Mouse (Mus musculus) liver, postnatal 0 days (tissue): ENCODE data around the gene Lrrc29. TPM values are rescaled to one million over a fixed set of nuclear protein-coding genes. Genes with fewer than 3 reads are reported as not detected.

Experiments
- ATAC-seq: fragments of 200-750 bp; cut with Nextera tagmentation; 2 replicates; pipeline ENCODE4 v1.8.0; 2017; ENCODE audit warnings: mild to moderate bottlenecking, moderate library complexity
- DNase-seq: peaks from one replicate; pipeline ENCODE4 v3.0.0-alpha.2; 2016
- H3K27ac ChIP-seq: fragments of 300-500 bp; sonication (generic); 2 replicates; pipeline ENCODE4 v1.5.1; 2014; ENCODE audit warnings: antibody characterized with exemption, moderate library complexity, mild to moderate bottlenecking, low read depth
- H3K27me3 ChIP-seq: fragments of 300-500 bp; sonication (generic); 2 replicates; pipeline ENCODE4 v1.6.1; 2014; ENCODE audit warnings: low read length, control low read depth, mixed read lengths; ENCODE audit not compliant: insufficient read depth
- H3K36me3 ChIP-seq: fragments of 300-500 bp; sonication (generic); replicated peaks from 2 replicates; pipeline ENCODE4 v1.6.1; 2014; ENCODE audit warnings: mild to moderate bottlenecking, control low read depth, low read length, moderate library complexity, mixed read lengths; ENCODE audit not compliant: insufficient read depth
- H3K4me1 ChIP-seq: fragments of 300-500 bp; sonication (generic); 2 replicates; pipeline ENCODE4 v1.6.1; 2014; ENCODE audit warnings: antibody characterized with exemption, mild to moderate bottlenecking, control low read depth; ENCODE audit not compliant: insufficient read depth
- H3K4me2 ChIP-seq: fragments of 300-500 bp; sonication (generic); 2 replicates; pipeline ENCODE4 v1.6.1; 2014; ENCODE audit warnings: low read depth, mild to moderate bottlenecking, low read length, moderate library complexity, mixed read lengths
- H3K4me3 ChIP-seq: fragments of 300-500 bp; sonication (generic); 2 replicates; pipeline ENCODE4 v1.5.1; 2014; ENCODE audit warnings: low read depth, low read length
- H3K9ac ChIP-seq: fragments of 300-500 bp; sonication (generic); replicated peaks from 2 replicates; pipeline ENCODE4 v1.6.1; 2014; ENCODE audit warnings: mild to moderate bottlenecking, moderate library complexity
- H3K9me3 ChIP-seq: fragments of 300-500 bp; sonication (generic); 2 replicates; pipeline ENCODE4 v1.6.1; 2016; ENCODE audit warnings: mild to moderate bottlenecking, control low read depth, low read length, mixed read lengths
- CTCF ChIP-seq: sonication (generic); IDR thresholded peaks from 2 replicates; pipeline ENCODE4 v1.5.1; 2016; ENCODE audit warnings: antibody characterized with exemption, low read depth
- EP300 ChIP-seq: IDR thresholded peaks from 2 replicates; pipeline ENCODE4 v1.6.1; 2016; ENCODE audit warnings: antibody characterized with exemption, low read depth, mild to moderate bottlenecking
- WGBS: fragments of 180-500 bp; shearing (Covaris S2); extraction: QIAGEN DNeasy Blood & Tissue Kit; methylation state at CpG from one replicate; pipeline ENCODE4 v1.1.7; 2014; ENCODE audit not compliant: insufficient replicate concordance; 5-methylcytosine and 5-hydroxymethylcytosine counted together
- polyA plus RNA-seq: library from polyadenylated mRNA; unstranded; fragments of >200 nt; fragmentation: Nextera tagmentation; extraction: Ambion mirVana; gene quantifications from 2 replicates; pipeline ENCODE4 v1.2.1, GENCODE M21; 2015

Lrrc29 gene
- polyA plus RNA-seq, 1 experiment from 2014 or later, result 7.7 TPM

DNA sequence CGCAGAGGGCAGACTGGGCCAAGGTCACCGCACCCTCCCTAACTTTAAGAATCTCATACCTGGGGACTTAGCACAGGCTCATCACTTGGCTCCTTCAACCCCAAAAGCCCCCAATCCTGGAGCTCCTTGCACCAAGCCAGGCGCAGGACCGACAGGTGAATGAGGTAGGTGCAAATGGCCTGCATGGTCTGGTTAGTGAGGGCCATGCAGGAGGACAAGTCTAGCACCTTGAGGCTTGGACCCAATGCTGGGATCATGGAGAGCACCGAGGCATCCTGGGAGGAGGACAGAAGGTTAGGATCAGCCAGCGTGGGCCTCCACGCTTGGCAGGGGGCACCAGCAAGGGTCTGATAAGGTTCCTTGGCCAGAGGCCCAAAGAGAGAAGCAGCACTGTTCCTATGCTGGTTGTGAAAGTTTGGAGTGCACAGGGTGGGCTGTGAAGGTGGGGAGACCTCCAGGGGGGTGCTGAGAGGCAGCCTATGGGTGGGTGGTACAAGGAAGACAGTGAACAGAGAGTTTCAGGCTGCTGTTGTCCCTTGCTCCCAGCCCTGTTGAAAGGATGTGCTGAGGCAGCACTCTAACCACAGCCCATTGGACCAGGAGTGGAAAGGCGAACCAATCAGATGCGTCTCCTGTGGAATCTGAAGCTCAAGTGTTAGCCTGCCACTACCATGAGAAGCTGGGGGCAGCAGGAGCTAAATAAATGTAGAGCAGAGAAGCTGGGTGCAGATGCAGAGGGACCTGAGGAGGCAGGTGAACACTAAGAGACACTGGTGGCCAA, 12.3 kb downstream of the Lrrc29 start:
- peak overlapping the region; percentile 15; the same call in 1 of the 2 replicates for H3K4me2 ChIP-seq

DNA sequence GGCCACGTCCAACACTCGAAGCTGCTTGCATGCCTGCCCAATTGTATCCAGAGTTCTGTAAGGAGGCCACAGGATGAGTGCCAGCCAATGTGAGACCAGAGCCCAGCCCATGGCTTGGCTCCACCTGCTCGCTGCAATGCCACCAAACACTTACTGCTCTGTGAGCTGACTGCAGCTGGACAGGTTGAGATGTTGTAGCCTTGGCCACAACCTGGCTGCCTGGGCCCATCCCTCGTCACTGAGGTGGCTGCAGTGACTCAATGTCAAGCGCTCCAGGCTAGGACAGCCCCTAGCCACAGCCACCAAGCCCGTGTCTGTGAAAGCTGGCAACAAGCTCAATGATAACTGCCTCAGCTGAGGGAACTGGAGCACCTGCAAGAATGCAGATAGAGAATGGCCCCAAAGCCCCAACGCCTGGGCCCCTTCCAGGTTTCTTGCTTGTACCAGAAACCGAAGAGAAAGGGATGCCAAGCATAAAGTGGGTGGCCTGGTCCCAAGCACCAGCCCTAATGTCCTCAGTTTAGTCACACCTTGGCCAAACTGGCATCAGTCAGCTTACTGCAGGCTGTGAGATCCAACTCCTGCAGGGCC, 13.1 kb downstream of the Lrrc29 start:
- H3K4me1 ChIP-seq, result peaks cover 7% of the 10 kb centered on the region; the same call in 1 of the 2 replicates
- H3K27ac ChIP-seq, result no peak overlapping the region; the same call in 1 of the 2 replicates
- no peak overlapping the region for H3K4me2 ChIP-seq
- ATAC-seq (peak; percentile 60), DNase-seq (no peak)
- peaks cover 76% of the 10 kb centered on the region for H3K36me3 ChIP-seq
- no peaks in the 10 kb centered on the region for H3K9me3 ChIP-seq
- TF ChIP-seq CTCF (no peak), EP300 (no peak)
- no peak overlapping the region for H3K4me3 ChIP-seq
- WGBS, result 69% methylated on average over 8 of the region's 8 CpGs
- no peak overlapping the region for H3K9ac ChIP-seq
- no peaks in the 10 kb centered on the region for H3K27me3 ChIP-seq

More for the DNA sequence above, 12.3 kb downstream of the Lrrc29 start:
- Histone ChIP-seq H3K4me3 (no peak overlapping the region), H3K27ac (no peak overlapping the region; the same call in 1 of the 2 replicates), H3K9me3 (no peaks in the 10 kb centered on the region), H3K9ac (no peak overlapping the region), H3K4me1 (peaks cover 7% of the 10 kb centered on the region; the same call in 1 of the 2 replicates), H3K27me3 (no peaks in the 10 kb centered on the region), H3K36me3 (peaks cover 75% of the 10 kb centered on the region)
- TF ChIP-seq EP300, result no peak
- no peak for TF ChIP-seq CTCF
- WGBS, result 78% methylated on average over 9 of the region's 9 CpGs
- DNase-seq (no peak), ATAC-seq (peak; percentile 18; the same call in 1 of the 2 replicates)

DNA sequence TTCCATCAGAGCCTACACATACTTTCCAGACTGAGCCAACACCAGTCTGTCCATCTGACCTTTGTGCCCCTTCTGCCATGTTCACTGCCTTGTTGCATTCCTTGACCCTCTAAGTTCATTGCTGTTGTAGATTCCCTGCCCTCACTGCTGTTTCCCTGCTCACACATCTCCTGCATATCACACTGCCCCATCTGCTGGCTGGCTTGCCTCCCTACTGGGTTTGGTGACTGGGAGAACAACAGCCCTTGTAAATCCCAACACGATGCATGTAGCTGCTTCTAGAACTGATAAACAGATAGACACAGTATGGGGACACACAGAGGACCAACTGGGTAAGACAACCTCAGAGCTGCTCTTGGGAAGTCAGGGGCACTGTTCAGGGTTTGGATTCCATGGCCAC, 14.4 kb downstream of the Lrrc29 start:
- TF ChIP-seq CTCF, result peak; percentile 52
- peak; percentile 56; the same call in 1 of the 2 replicates for TF ChIP-seq EP300
- Histone ChIP-seq H3K9ac (no peak overlapping the region), H3K4me3 (no peak overlapping the region), H3K4me1 (peaks cover 7% of the 10 kb centered on the region; the same call in 1 of the 2 replicates), H3K9me3 (no peaks in the 10 kb centered on the region), H3K27me3 (no peaks in the 10 kb centered on the region), H3K27ac (no peak overlapping the region), H3K36me3 (peaks cover 76% of the 10 kb centered on the region), H3K4me2 (no peak overlapping the region)
- DNase-seq (no peak), ATAC-seq (peak; percentile 64)
- WGBS, result 59% methylated on average over 1 of the region's 1 CpGs

DNA sequence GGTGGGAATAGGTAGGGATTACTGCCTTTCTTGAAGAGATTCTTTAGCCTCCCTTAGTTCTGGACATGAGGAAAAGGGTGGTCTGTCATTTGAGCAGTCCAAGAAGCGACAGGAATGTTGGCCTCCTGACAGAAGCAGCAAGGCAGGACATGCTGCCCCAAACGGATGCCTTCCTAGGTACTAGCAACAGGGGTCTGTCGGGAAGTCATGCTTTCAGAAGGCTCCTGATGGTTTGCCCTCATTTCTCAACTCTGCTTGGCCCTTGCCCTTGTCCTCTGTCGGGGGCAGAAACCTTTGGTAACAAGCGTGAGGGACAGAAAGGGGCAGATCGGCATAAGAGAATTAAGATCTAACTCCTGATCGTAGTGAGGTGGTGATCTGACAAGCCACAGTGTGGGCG, 16.0 kb downstream of the Lrrc29 start:
- peaks cover 10% of the 10 kb centered on the region for H3K4me1 ChIP-seq
- WGBS, result 84% methylated on average over 8 of the region's 8 CpGs
- no peak for ATAC-seq
- TF ChIP-seq EP300 (no peak), CTCF (no peak)
- H3K36me3 ChIP-seq, result peaks cover 66% of the 10 kb centered on the region
- no peaks in the 10 kb centered on the region for H3K27me3 ChIP-seq
- H3K27ac ChIP-seq, result no peak overlapping the region
- no peak overlapping the region for H3K9ac ChIP-seq
- no peak for DNase-seq
- no peaks in the 10 kb centered on the region for H3K9me3 ChIP-seq
- H3K4me2 ChIP-seq, result no peak overlapping the region
- H3K4me3 ChIP-seq, result no peak overlapping the region

DNA sequence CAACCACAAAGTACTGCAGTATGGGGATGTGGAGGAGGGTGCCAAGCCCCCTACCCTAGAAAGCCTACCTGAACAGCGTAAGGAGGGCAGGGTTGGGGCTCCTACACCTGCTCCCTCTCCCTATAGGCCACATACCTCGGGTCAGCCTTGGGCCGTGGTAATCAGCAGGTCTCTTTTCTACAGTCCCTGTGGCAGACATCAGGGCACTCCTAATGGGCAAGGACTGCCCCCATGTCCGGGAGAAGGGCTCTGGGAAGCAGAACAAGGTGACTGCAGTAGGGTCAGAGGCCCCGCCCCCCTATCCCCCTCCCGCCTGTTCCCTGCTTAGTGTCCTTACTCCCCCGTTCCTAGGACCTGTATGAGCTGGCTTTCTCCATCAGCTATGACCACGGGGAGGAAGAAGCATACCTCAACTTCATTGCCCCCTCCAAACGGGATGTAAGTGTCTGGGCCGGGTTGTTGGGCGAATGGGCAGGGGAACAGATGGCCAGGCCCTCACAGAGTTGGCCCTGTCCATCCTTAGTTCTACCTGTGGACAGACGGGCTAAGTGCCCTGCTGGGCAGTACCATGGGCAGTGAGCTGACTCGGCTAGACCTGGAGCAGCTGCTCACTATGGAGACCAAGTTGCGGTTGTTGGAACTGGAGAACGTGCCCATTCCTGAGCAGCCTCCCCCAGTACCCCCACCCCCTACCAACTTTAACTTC, 16.8 kb downstream of the Lrrc29 start:
- Histone ChIP-seq H3K36me3 (peaks cover 72% of the 10 kb centered on the region), H3K4me1 (peaks cover 18% of the 10 kb centered on the region), H3K27me3 (no peaks in the 10 kb centered on the region), H3K27ac (no peak overlapping the region), H3K9me3 (no peaks in the 10 kb centered on the region), H3K9ac (no peak overlapping the region), H3K4me2 (no peak overlapping the region), H3K4me3 (no peak overlapping the region)
- DNase-seq (no peak), ATAC-seq (no peak)
- WGBS, result 80% methylated on average over 15 of the region's 15 CpGs
- no peak for TF ChIP-seq EP300
- TF ChIP-seq CTCF, result no peak

GRCm38 (mm10) chr8:105308428-105308827, 17.6 kb downstream of the Lrrc29 start:
- no peak overlapping the region for H3K4me2 ChIP-seq
- peaks cover 74% of the 10 kb centered on the region for H3K36me3 ChIP-seq
- WGBS, result 94% methylated on average over 10 of the region's 10 CpGs
- ATAC-seq (no peak), DNase-seq (no peak)
- no peak overlapping the region for H3K27ac ChIP-seq
- H3K4me3 ChIP-seq, result no peak overlapping the region
- H3K4me1 ChIP-seq, result peaks cover 21% of the 10 kb centered on the region
- H3K9me3 ChIP-seq, result no peaks in the 10 kb centered on the region
- TF ChIP-seq CTCF, result no peak
- no peak for TF ChIP-seq EP300
- H3K9ac ChIP-seq, result no peak overlapping the region
- no peaks in the 10 kb centered on the region for H3K27me3 ChIP-seq
